Mouse (Mus musculus) spleen, adult 10 weeks (tissue): ENCODE measurements around the gene Tnrc18. TPM values are rescaled to one million over a fixed set of nuclear protein-coding genes. Genes with fewer than 3 reads are reported as not detected.

Experiments used
- polyA plus RNA-seq: library from polyadenylated mRNA; stranded (reverse); fragments of 350-450 nt; fragmentation: Illumina TruSeq; extraction: RNeasy Lipid Tissue Mini Kit (QIAGEN cat#74804); gene quantifications from one replicate; pipeline ENCODE4 v1.2.3, GENCODE M21; 2015; ENCODE audit warnings: low replicate concordance; ENCODE audit not compliant: insufficient read depth

Tnrc18 gene
- polyA plus RNA-seq: 6.3 TPM

GRCm38 (mm10) chr5:142817524-142818434 is at the start of gene Tnrc18:
Gene Tnrc18, minus strand, starts transcription at chr5:142817662.

GRCm38 (mm10) chr5:142692248-142692647 is 125.2 kb downstream of the Tnrc18 start, which contains the start of gene Slc29a4:
Gene Slc29a4, plus strand, starts transcription at chr5:142692512.

Other genes starting within 250 kb of the Tnrc18 start
- gene Mmd2, start 208.9 kb downstream of the Tnrc18 start, polyA plus RNA-seq: not detected
- gene Wipi2, start 190.0 kb downstream of the Tnrc18 start, polyA plus RNA-seq: 42.7 TPM
- gene Slc29a4, start 125.2 kb downstream of the Tnrc18 start, polyA plus RNA-seq: 2.5 TPM
- gene Fbxl18, start 77.8 kb upstream of the Tnrc18 start, polyA plus RNA-seq: 5.6 TPM
- gene Actb, start 89.1 kb upstream of the Tnrc18 start, polyA plus RNA-seq: 2,641 TPM
- 12.8 TPM for gene Fscn1, start 142.7 kb upstream of the Tnrc18 start, polyA plus RNA-seq